Mouse (Mus musculus) E14TG2a.4 (cell line): ENCODE measurements around the gene Cfl1.

Source experiments
- CTCF ChIP-seq: conservative IDR thresholded peaks from 2 replicates; pipeline ENCODE4 v1.5.1; 2014; ENCODE audit warnings: low read length
- NANOG ChIP-seq: IDR thresholded peaks from 2 replicates; pipeline ENCODE4 v1.6.1; 2014; ENCODE audit warnings: borderline replicate concordance, low read length, mixed read lengths
- POU5F1 ChIP-seq: IDR thresholded peaks from 2 replicates; pipeline ENCODE4 v1.6.1; 2014; ENCODE audit warnings: low read length, borderline replicate concordance

- TF ChIP-seq CTCF (no peak), POU5F1 (no peak), NANOG (no peak)
Measured at GRCm38 (mm10) chr19:5544031-5544430, 53.8 kb downstream of the Cfl1 start.
